8 mouse cellular contexts compared by ENCODE assay signal in genomic region chr12:112147365-112147764, GRCm38 (mm10). TPM values are rescaled to one million over a fixed set of nuclear protein-coding genes. Genes with fewer than 3 reads are reported as not detected.
A peak's percentile ranks its signal among the peaks of the same experiment; 100 is the strongest.
DNase-seq lines count a peak whose midpoint lies in the region; ATAC-seq lines count a peak whose summit lies in the region.

No protein-coding gene starts in this region.

- ATAC-seq in kidney, embryonic 15.5 days (replicated peaks; ENCODE audit: low FRiP score) = no peak
- no peak for ATAC-seq in forebrain, embryonic 13.5 days
- ATAC-seq in intestine, embryonic 15.5 days = no peak
- no peak for ATAC-seq in midbrain, embryonic 16.5 days

- peaks cover 66% of the 10 kb centered on the region for H3K4me1 ChIP-seq in kidney, embryonic 15.5 days
- peaks cover 94% of the 10 kb centered on the region for H3K4me1 ChIP-seq in forebrain, embryonic 13.5 days
- peaks cover 44% of the 10 kb centered on the region for H3K4me1 ChIP-seq in intestine, embryonic 15.5 days (replicated peaks)
- peaks cover 45% of the 10 kb centered on the region for H3K4me1 ChIP-seq in midbrain, embryonic 16.5 days (ENCODE audit: control insufficient read depth, insufficient read depth, low read length)

- H3K9me3 ChIP-seq in kidney, embryonic 15.5 days (replicated peaks) = no peaks in the 10 kb centered on the region
- H3K9me3 ChIP-seq in forebrain, embryonic 13.5 days (replicated peaks) = no peaks in the 10 kb centered on the region
- H3K9me3 ChIP-seq in intestine, embryonic 15.5 days = no peaks in the 10 kb centered on the region
- H3K9me3 ChIP-seq in midbrain, embryonic 16.5 days (replicated peaks; ENCODE audit: control insufficient read depth, low read length, poor library complexity, severe bottlenecking) = no peaks in the 10 kb centered on the region

- 42% methylated on average over 5 of the region's 5 CpGs for whole genome bisulfite sequencing in kidney, embryonic 15.5 days
- WGBS in forebrain, embryonic 13.5 days = 16% methylated on average over 5 of the region's 5 CpGs
- 41% methylated on average over 5 of the region's 5 CpGs for WGBS in intestine, embryonic 15.5 days
- WGBS in midbrain, embryonic 16.5 days = 30% methylated on average over 5 of the region's 5 CpGs

- peak overlapping the region; percentile 57 for H3K4me3 ChIP-seq in kidney, embryonic 15.5 days (replicated peaks)
- H3K4me3 ChIP-seq in forebrain, embryonic 13.5 days = peak overlapping the region; percentile 74
- H3K4me3 ChIP-seq in intestine, embryonic 15.5 days (replicated peaks) = peak overlapping the region; percentile 58
- peak overlapping the region; percentile 66 for H3K4me3 ChIP-seq in midbrain, embryonic 16.5 days (ENCODE audit: low read depth, low read length)

- H3K27ac ChIP-seq in kidney, embryonic 15.5 days = peak overlapping the region; percentile 79
- H3K27ac ChIP-seq in forebrain, embryonic 13.5 days = peak overlapping the region; percentile 85
- no peak overlapping the region for H3K27ac ChIP-seq in intestine, embryonic 15.5 days
- H3K27ac ChIP-seq in midbrain, embryonic 16.5 days (ENCODE audit: low read length) = no peak overlapping the region; the same call in 1 of the 2 replicates

- H3K27me3 ChIP-seq in kidney, embryonic 15.5 days = peaks cover 50% of the 10 kb centered on the region
- H3K27me3 ChIP-seq in forebrain, embryonic 13.5 days = peaks cover 18% of the 10 kb centered on the region
- H3K27me3 ChIP-seq in intestine, embryonic 15.5 days (replicated peaks) = peaks cover 40% of the 10 kb centered on the region
- H3K27me3 ChIP-seq in midbrain, embryonic 16.5 days (ENCODE audit: control insufficient read depth, insufficient read depth, low read depth, low read length) = peaks cover 11% of the 10 kb centered on the region

- H3K4me2 ChIP-seq in kidney, embryonic 15.5 days = peak overlapping the region; percentile 91
- peak overlapping the region; percentile 95 for H3K4me2 ChIP-seq in forebrain, embryonic 13.5 days
- H3K4me2 ChIP-seq in intestine, embryonic 15.5 days (replicated peaks) = peak overlapping the region; percentile 97
- peak overlapping the region; percentile 84 for H3K4me2 ChIP-seq in midbrain, embryonic 16.5 days (ENCODE audit: low read length)

- no peaks in the 10 kb centered on the region for H3K36me3 ChIP-seq in kidney, embryonic 15.5 days
- peaks cover 19% of the 10 kb centered on the region for H3K36me3 ChIP-seq in forebrain, embryonic 13.5 days (ENCODE audit: poor library complexity, severe bottlenecking)
- no peaks in the 10 kb centered on the region for H3K36me3 ChIP-seq in intestine, embryonic 15.5 days
- H3K36me3 ChIP-seq in midbrain, embryonic 16.5 days (ENCODE audit: control insufficient read depth, insufficient read depth, low read length) = no peaks in the 10 kb centered on the region

- no peak for DNase-seq in kidney, postnatal 36 days
- DNase-seq in B cell, adult 2 months = no peak
- DNase-seq in frontal cortex, adult 2 months (ENCODE audit: extremely low spot score in 1 of 2, low spot score in 1 of 2) = no peak
- DNase-seq in frontal cortex, postnatal 36 days (ENCODE audit: low spot score in 2 of 2) = no peak

- peak overlapping the region; percentile 57; the same call in 1 of the 2 replicates for H3K9ac ChIP-seq in kidney, embryonic 15.5 days
- peak overlapping the region; percentile 87 for H3K9ac ChIP-seq in forebrain, embryonic 13.5 days
- H3K9ac ChIP-seq in intestine, embryonic 15.5 days = peak overlapping the region; percentile 75; the same call in 1 of the 2 replicates
- H3K9ac ChIP-seq in midbrain, embryonic 16.5 days (ENCODE audit: low read depth, low read length) = peak overlapping the region; percentile 73

RNA-seq across cellular contexts. Expression of gene Kif26a, which starts 1.4 kb away (rescaled TPM):
- polyA plus RNA-seq in kidney, embryonic 15.5 days (2015; fragmentation: Nextera tagmentation; extraction: Ambion mirVana) = 3.6 and 4.5 TPM in 2 replicates
- 10.9 and 14.4 TPM in 2 replicates for polyA plus RNA-seq in forebrain, embryonic 13.5 days (2015; fragmentation: Nextera tagmentation; extraction: Ambion mirVana)
- polyA plus RNA-seq in intestine, embryonic 15.5 days (2015; fragmentation: Nextera tagmentation; extraction: Ambion mirVana) = 2.9 and 3.0 TPM in 2 replicates
- 4.7 and 6.2 TPM in 2 replicates for polyA plus RNA-seq in midbrain, embryonic 16.5 days (2015; fragmentation: Nextera tagmentation; extraction: Ambion mirVana)
- 7.6 and 8.3 TPM in 2 replicates for polyA plus RNA-seq in frontal cortex, adult 2 months (2012; rRNA removed)

RNA-seq across cellular contexts. Expression of gene Aspg, which starts 40.9 kb away (rescaled TPM):
- 1.9 and 3.1 TPM in 2 replicates for polyA plus RNA-seq in kidney, embryonic 15.5 days (2015; fragmentation: Nextera tagmentation; extraction: Ambion mirVana)
- polyA plus RNA-seq in forebrain, embryonic 13.5 days (2015; fragmentation: Nextera tagmentation; extraction: Ambion mirVana) = 0.08 and 0.15 TPM in 2 replicates
- polyA plus RNA-seq in intestine, embryonic 15.5 days (2015; fragmentation: Nextera tagmentation; extraction: Ambion mirVana) = 26.8 and 31.8 TPM in 2 replicates
- polyA plus RNA-seq in midbrain, embryonic 16.5 days (2015; fragmentation: Nextera tagmentation; extraction: Ambion mirVana) = 0.66 and 0.74 TPM in 2 replicates
- polyA plus RNA-seq in frontal cortex, adult 2 months (2012; rRNA removed) = 5.0 and 5.1 TPM in 2 replicates

Comparison
In these comparisons a context has a peak if more than half of its experiments do, and no peak if none do; other contexts are left out.
1. H3K27ac ChIP-seq: peak in kidney, embryonic 15.5 days (single experiment) and forebrain, embryonic 13.5 days (single experiment); none in intestine, embryonic 15.5 days (single experiment) and midbrain, embryonic 16.5 days (single experiment).
2. Peak in every context shown above with its lines, with median percentiles within 50 percentile points of each other: H3K4me2 ChIP-seq, H3K4me3 ChIP-seq and H3K9ac ChIP-seq.